Mouse (Mus musculus) central nervous system, embryonic 14 days (tissue): Measurements from ENCODE around the gene Psma1. TPM values are rescaled to one million over a fixed set of nuclear protein-coding genes. Genes with fewer than 3 reads are reported as not detected.

ENCODE experiments used
- polyA plus RNA-seq: library from polyadenylated mRNA; depleted of rRNA; stranded (reverse); fragments of >200 nt; gene quantifications from 2 replicates; pipeline ENCODE4 v1.2.3, GENCODE M21; 2012; rRNA removed

Psma1 gene
- 257 and 295 TPM in 2 replicates for polyA plus RNA-seq

DNA sequence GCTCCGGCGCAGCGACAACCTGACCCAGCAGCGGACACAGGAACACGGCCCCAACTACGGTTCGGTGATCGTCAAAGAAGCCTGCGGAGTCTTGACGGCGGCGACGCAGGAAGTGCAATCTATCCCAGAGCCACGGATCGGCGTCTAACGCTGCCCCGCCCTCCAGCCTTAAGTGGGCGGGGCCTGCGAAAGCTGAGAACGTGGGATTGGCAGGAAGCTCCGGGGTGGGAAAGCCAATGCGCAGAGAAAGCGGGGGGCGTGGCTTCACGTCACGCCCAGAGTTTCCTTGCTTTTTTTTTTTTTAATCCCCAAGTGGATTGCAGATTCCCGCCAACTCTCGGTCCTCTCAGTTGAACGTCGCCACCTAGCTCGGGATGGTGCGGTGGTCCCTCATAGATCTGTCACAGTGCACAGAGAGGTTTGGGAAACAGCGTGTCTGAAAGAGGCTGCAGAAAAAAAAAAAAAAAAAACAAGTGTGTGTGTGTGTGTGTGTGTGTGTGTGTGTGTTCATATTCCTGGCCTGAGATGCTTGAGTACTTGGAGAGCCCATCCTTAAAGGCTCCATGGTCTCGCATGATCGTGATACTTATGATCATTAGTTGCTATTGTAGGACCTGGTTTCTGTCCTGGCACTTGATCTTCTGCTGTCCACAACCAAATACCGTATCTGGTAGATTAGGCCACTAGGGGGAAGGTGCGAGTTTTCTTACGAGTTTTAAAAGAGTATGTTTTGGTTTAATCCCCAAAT lies at the start of gene Psma1:
Gene Psma1, minus strand, starts transcription at position 114 of the 748 bp plus-strand sequence.

DNA sequence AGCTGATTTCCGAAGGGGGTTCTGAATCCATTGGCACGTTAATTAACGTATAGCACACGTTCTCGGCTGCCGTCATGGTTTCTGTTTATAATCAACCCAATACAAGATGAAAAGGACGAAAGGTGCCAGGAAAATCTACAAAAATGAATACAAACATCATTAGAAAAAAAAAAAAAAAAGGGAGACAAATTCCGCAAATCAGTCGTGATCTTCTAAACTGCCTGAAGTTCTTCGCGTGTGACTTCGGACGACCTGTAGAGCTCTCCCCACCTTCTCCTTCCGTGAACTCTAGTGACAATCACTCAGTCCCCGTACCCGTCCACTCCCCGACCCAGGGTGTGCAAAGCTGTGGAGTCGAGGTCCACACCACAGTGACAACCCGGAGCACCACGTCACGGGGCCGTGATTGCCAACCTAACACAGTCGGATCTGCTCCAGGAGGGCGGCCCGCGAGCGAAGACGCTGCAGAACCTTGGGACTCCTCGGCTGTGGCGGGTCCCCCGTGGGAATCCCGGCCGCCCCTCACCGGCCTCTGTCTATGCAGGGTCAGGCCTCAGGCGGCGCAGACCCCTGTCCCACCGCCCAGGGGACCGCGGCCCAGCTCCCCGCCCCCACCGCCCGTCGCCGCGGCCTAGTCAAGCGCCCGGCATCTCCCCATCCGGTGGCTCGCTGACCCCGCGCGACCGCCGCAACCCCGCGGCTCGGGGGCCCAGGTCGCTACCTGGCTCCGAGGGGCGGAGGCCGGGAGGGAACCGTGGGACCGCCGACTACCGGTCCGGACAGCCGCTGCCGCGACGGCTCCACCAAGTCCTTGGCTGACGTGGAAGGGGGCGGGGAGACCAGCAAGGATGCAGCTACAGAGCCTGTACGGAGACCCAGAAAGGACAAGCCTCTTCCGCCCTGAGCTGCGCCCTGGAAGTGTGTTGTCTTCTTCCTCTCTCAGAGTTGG lies 21.8 kb downstream of the Psma1 start, which contains the start of gene Copb1:
Gene Copb1, minus strand, starts transcription at position 827 of the 949 bp plus-strand sequence.

Other genes with a start within 250 kb of the Psma1 start
- gene Rras2, start 158.3 kb downstream of the Psma1 start, polyA plus RNA-seq, result 20.2 and 20.5 TPM in 2 replicates
- 68.7 and 72.8 TPM in 2 replicates for gene Copb1, start 21.4 kb downstream of the Psma1 start, polyA plus RNA-seq
- gene Pde3b, start 139.2 kb upstream of the Psma1 start, polyA plus RNA-seq, result 10.7 and 11.7 TPM in 2 replicates